Mouse (Mus musculus) spleen, adult 2 months (tissue): ENCODE data around the gene Dnajc25.

ENCODE experiments used
- CTCF ChIP-seq: fragments of 200-500 bp; IDR thresholded peaks from 2 replicates; pipeline ENCODE4 v1.5.1; 2011; ENCODE audit warnings: mild to moderate bottlenecking, inconsistent platforms; ENCODE audit not compliant: insufficient read depth, insufficient read length, insufficient replicate concordance; ENCODE audit errors: extremely low read depth
- POLR2A ChIP-seq: fragments of 200-500 bp; IDR thresholded peaks from 2 replicates; pipeline ENCODE4 v1.6.1; 2011; ENCODE audit warnings: low read depth, low read length, inconsistent platforms

GRCm38 (mm10) chr4:59009696-59010095, 14.8 kb downstream of the Dnajc25 start:
- no peak for TF ChIP-seq CTCF
- no peak for TF ChIP-seq POLR2A
